Mouse (Mus musculus): Measurements from ENCODE around the gene Apol10b. TPM values are rescaled to one million over a fixed set of nuclear protein-coding genes. Genes with fewer than 3 reads are reported as not detected.
"Not testable (repeated sequence)": the region's sequence is repeated elsewhere in the genome, so short reads cannot be mapped to it uniquely, and the experiment has no call there.

Gene Apol10b
- not detected in 2 replicates for polyA plus RNA-seq (2012)

- no peak for TF ChIP-seq GATA1 (IDR thresholded peaks at IDR 0.05; ENCODE audit: low read length)
Observed at GRCm38 (mm10) chr15:77595961-77596360, at the start of gene Apol10b. Apol10b (minus strand) TSS chr15:77596125.

- not testable (repeated sequence) for TF ChIP-seq GATA1 (IDR thresholded peaks at IDR 0.05; ENCODE audit: low read length)
Observed at GRCm38 (mm10) chr15:77643176-77643575, 47.3 kb upstream of the Apol10b start, which contains the start of gene Apol11b. Apol11b (minus strand) TSS chr15:77643286.

GRCm38 (mm10) chr15:77624710-77625109, 28.8 kb upstream of the Apol10b start:
- no peak for TF ChIP-seq GATA1 (IDR thresholded peaks at IDR 0.05; ENCODE audit: low read length)

- no peak for TF ChIP-seq GATA1 (IDR thresholded peaks at IDR 0.05; ENCODE audit: low read length)
Observed at GRCm38 (mm10) chr15:77606069-77606468, 10.1 kb upstream of the Apol10b start.

- no peak for TF ChIP-seq GATA1 (IDR thresholded peaks at IDR 0.05; ENCODE audit: low read length)
Observed at GRCm38 (mm10) chr15:77598958-77599357, 3.0 kb upstream of the Apol10b start, which contains the start of gene Gm36245. Gm36245 (plus strand) TSS chr15:77599258.

GRCm38 (mm10) chr15:77598429-77598828, 2.5 kb upstream of the Apol10b start:
- no peak for TF ChIP-seq GATA1 (IDR thresholded peaks at IDR 0.05; ENCODE audit: low read length)

GRCm38 (mm10) chr15:77593557-77593956, 2.4 kb downstream of the Apol10b start:
- no peak for TF ChIP-seq GATA1 (IDR thresholded peaks at IDR 0.05; ENCODE audit: low read length)

GRCm38 (mm10) chr15:77590881-77591280, 5.0 kb downstream of the Apol10b start:
- TF ChIP-seq GATA1 (IDR thresholded peaks at IDR 0.05; ENCODE audit: low read length): no peak

- TF ChIP-seq GATA1 (IDR thresholded peaks at IDR 0.05; ENCODE audit: low read length): no peak
Observed at GRCm38 (mm10) chr15:77588981-77589380, 6.9 kb downstream of the Apol10b start.

GRCm38 (mm10) chr15:77587026-77587425, 8.9 kb downstream of the Apol10b start:
- no peak for TF ChIP-seq GATA1 (IDR thresholded peaks at IDR 0.05; ENCODE audit: low read length)

- no peak for TF ChIP-seq GATA1 (IDR thresholded peaks at IDR 0.05; ENCODE audit: low read length)
Observed at GRCm38 (mm10) chr15:77581681-77582080, 14.2 kb downstream of the Apol10b start.

- TF ChIP-seq GATA1 (IDR thresholded peaks at IDR 0.05; ENCODE audit: low read length): no peak
Observed at GRCm38 (mm10) chr15:77579311-77579710, 16.6 kb downstream of the Apol10b start.

GRCm38 (mm10) chr15:77578801-77579200, 17.1 kb downstream of the Apol10b start:
- TF ChIP-seq GATA1 (IDR thresholded peaks at IDR 0.05; ENCODE audit: low read length): no peak

GRCm38 (mm10) chr15:77563219-77563618, 32.7 kb downstream of the Apol10b start:
- no peak for TF ChIP-seq GATA1 (IDR thresholded peaks at IDR 0.05; ENCODE audit: low read length)

- no peak for TF ChIP-seq GATA1 (IDR thresholded peaks at IDR 0.05; ENCODE audit: low read length)
Observed at GRCm38 (mm10) chr15:77561792-77562191, 34.1 kb downstream of the Apol10b start, which contains the start of gene 1700025B11Rik. 1700025B11Rik (minus strand) TSS chr15:77561892.

Other genes starting within 250 kb of the Apol10b start
- not detected in 2 replicates for gene Apol7a, start 197.0 kb downstream of the Apol10b start, polyA plus RNA-seq (2012)
- gene Apol9a, start 185.0 kb downstream of the Apol10b start, polyA plus RNA-seq (2012): not detected in 2 replicates
- not detected in 2 replicates for gene Apol7b, start 148.6 kb downstream of the Apol10b start, polyA plus RNA-seq (2012)
- gene Apol10a, start 119.1 kb downstream of the Apol10b start, polyA plus RNA-seq (2012): not detected in 2 replicates
- gene Apol11a, start 87.9 kb downstream of the Apol10b start, polyA plus RNA-seq (2012): not detected in 2 replicates
- gene Apol7c, start 62.8 kb downstream of the Apol10b start, polyA plus RNA-seq (2012): not detected in 2 replicates
- gene 1700025B11Rik, start 34.2 kb downstream of the Apol10b start, polyA plus RNA-seq (2012): not detected in 2 replicates
- not detected in 2 replicates for gene Gm36245, start 3.1 kb upstream of the Apol10b start, polyA plus RNA-seq (2012)
- not detected in 2 replicates for gene Apol11b, start 47.2 kb upstream of the Apol10b start, polyA plus RNA-seq (2012)
- not detected in 2 replicates for gene Apol7e, start 102.7 kb upstream of the Apol10b start, polyA plus RNA-seq (2012)
- gene Apol9b, start 132.9 kb upstream of the Apol10b start, polyA plus RNA-seq (2012): not detected in 2 replicates
- gene Apol8, start 160.9 kb upstream of the Apol10b start, polyA plus RNA-seq (2012): not detected in 2 replicates
- gene Myh9, start 246.1 kb upstream of the Apol10b start, polyA plus RNA-seq (2012): 158 and 187 TPM in 2 replicates